Mouse (Mus musculus): ENCODE data around the gene Gcnt4. TPM values are rescaled to one million over a fixed set of nuclear protein-coding genes. Genes with fewer than 3 reads are reported as not detected.

Gene Gcnt4
- polyA plus RNA-seq, 1 experiment from 2014 or later, result 0.10 TPM

DNA sequence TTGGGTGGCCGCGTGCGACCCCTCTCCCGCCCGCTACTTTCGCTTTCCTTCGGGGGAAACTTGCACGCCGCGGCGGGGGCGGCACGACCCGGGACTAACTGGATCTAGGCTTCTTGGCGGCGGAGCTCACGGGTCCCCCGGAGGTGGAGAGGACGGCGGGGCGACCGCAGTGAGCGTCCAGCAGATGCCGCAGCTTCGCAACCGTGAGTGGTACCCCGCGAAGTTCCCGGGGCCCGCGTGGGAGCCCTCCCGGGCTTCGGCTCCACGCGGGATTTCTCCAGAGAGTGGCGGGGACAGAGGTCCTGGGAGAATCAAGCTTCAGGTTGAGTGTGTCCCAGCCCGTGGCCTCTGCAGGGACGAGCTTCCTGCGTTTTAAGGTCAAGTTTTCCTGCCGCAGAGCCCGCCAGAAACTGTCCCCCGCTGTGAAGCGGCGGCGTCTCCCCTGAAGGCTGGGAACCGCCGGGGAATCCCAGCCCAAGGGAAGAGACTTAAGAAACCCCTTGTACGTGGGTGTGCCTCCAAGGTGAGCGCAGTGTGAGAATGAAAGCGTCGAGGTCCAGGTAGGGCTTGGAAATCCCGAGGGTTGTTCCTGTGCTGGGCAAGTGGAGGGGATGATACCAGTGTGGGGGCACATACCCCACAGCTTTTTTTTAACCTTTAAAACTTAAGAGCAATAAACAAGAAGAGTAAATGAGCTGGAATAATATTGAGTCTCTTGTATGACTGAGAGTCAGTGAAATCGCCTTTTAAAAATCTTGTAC, 676 bp downstream of the Gcnt4 start:
- Histone ChIP-seq H3K36me3 (ENCODE audit: control insufficient read depth, insufficient read depth) (no peaks in the 10 kb centered on the region), H3K9me3 (ENCODE audit: control insufficient read depth, low read length) (no peaks in the 10 kb centered on the region), H3K9ac (replicated peaks; ENCODE audit: low read depth, low read length) (peak overlapping the region; percentile 63), H3K27ac (ENCODE audit: low read length) (no peak overlapping the region), H3K4me1 (replicated peaks; ENCODE audit: control insufficient read depth, insufficient read depth, low read length) (peaks cover 12% of the 10 kb centered on the region), H3K4me3 (replicated peaks; ENCODE audit: low read length) (peak overlapping the region; percentile 67), H3K27me3 (replicated peaks; ENCODE audit: control insufficient read depth, insufficient read depth, low read length) (peaks cover 21% of the 10 kb centered on the region), H3K4me2 (ENCODE audit: low read length) (peak overlapping the region; percentile 100)
- ATAC-seq, result peak; percentile 51
- WGBS, result 1% methylated on average over 53 of the region's 53 CpGs

- 48% methylated on average over 10 of the region's 10 CpGs for WGBS
- no peaks in the 10 kb centered on the region for H3K36me3 ChIP-seq (ENCODE audit: control insufficient read depth, insufficient read depth)
- H3K27ac ChIP-seq (ENCODE audit: low read length), result no peak overlapping the region
- peaks cover 12% of the 10 kb centered on the region for H3K4me1 ChIP-seq (replicated peaks; ENCODE audit: control insufficient read depth, insufficient read depth, low read length)
- ATAC-seq, result no peak
- no peak overlapping the region for H3K9ac ChIP-seq (replicated peaks; ENCODE audit: low read depth, low read length)
- H3K9me3 ChIP-seq (ENCODE audit: control insufficient read depth, low read length), result no peaks in the 10 kb centered on the region
- no peak overlapping the region for H3K4me2 ChIP-seq (ENCODE audit: low read length)
- H3K4me3 ChIP-seq (replicated peaks; ENCODE audit: low read length), result no peak overlapping the region
- H3K27me3 ChIP-seq (replicated peaks; ENCODE audit: control insufficient read depth, insufficient read depth, low read length), result peaks cover 21% of the 10 kb centered on the region
These were observed 1.7 kb downstream of the Gcnt4 start for GRCm38 (mm10) chr13:96925991-96926725.

- ATAC-seq, result no peak
- no peaks in the 10 kb centered on the region for H3K36me3 ChIP-seq (ENCODE audit: control insufficient read depth, insufficient read depth)
- H3K9ac ChIP-seq (replicated peaks; ENCODE audit: low read depth, low read length), result no peak overlapping the region
- H3K9me3 ChIP-seq (ENCODE audit: control insufficient read depth, low read length), result no peaks in the 10 kb centered on the region
- no peak overlapping the region for H3K4me3 ChIP-seq (replicated peaks; ENCODE audit: low read length)
- no peak overlapping the region for H3K4me2 ChIP-seq (ENCODE audit: low read length)
- peaks cover 21% of the 10 kb centered on the region for H3K27me3 ChIP-seq (replicated peaks; ENCODE audit: control insufficient read depth, insufficient read depth, low read length)
- peaks cover 12% of the 10 kb centered on the region for H3K4me1 ChIP-seq (replicated peaks; ENCODE audit: control insufficient read depth, insufficient read depth, low read length)
- no peak overlapping the region for H3K27ac ChIP-seq (ENCODE audit: low read length)
- 100% methylated on average over 1 of the region's 1 CpGs for WGBS
These were observed 3.3 kb downstream of the Gcnt4 start for GRCm38 (mm10) chr13:96927781-96928180.

DNA sequence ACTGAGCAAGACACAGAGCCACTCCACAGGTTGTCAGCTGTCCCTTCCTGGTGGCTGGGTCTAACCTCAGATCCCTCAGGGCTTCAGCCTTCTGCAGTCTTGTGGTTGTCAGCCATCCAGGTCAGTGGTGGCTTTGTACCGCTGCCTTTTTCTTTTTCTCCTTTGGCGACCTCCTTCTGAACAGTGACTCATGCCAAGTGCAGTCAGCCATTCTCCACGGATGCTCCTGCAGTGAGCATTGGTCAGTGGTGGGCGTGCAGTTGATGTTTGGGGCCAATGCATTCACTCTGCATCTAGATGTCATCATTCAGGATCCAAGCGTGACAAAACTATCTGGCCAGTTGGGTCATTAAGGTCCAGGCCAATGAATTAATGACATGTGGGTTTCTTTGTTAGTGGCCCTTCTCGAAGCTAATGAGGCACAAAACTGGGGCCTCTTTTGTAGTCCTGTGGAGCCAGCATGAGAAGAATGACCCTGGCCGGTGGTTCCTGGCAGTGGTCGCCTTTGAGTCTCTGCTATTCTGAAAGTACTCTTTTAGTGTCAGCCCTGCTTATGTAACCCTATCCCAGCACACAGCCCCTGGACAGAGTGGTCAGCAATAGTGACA, 4.0 kb downstream of the Gcnt4 start:
- Histone ChIP-seq H3K4me2 (ENCODE audit: low read length) (no peak overlapping the region), H3K4me1 (replicated peaks; ENCODE audit: control insufficient read depth, insufficient read depth, low read length) (peaks cover 15% of the 10 kb centered on the region), H3K27me3 (replicated peaks; ENCODE audit: control insufficient read depth, insufficient read depth, low read length) (peaks cover 21% of the 10 kb centered on the region), H3K4me3 (replicated peaks; ENCODE audit: low read length) (no peak overlapping the region), H3K36me3 (ENCODE audit: control insufficient read depth, insufficient read depth) (no peaks in the 10 kb centered on the region), H3K27ac (ENCODE audit: low read length) (no peak overlapping the region), H3K9ac (replicated peaks; ENCODE audit: low read depth, low read length) (no peak overlapping the region), H3K9me3 (ENCODE audit: control insufficient read depth, low read length) (no peaks in the 10 kb centered on the region)
- 14% methylated on average over 8 of the region's 8 CpGs for WGBS
- ATAC-seq, result no peak

GRCm38 (mm10) chr13:96932745-96933144, 8.3 kb downstream of the Gcnt4 start:
- H3K27me3 ChIP-seq (replicated peaks; ENCODE audit: control insufficient read depth, insufficient read depth, low read length), result no peaks in the 10 kb centered on the region
- H3K4me2 ChIP-seq (ENCODE audit: low read length), result no peak overlapping the region
- H3K27ac ChIP-seq (ENCODE audit: low read length), result no peak overlapping the region
- no peak overlapping the region for H3K9ac ChIP-seq (replicated peaks; ENCODE audit: low read depth, low read length)
- H3K9me3 ChIP-seq (ENCODE audit: control insufficient read depth, low read length), result no peaks in the 10 kb centered on the region
- 0 out of 2 replicates have a peak, but pooled peaks cover 3% of the 10 kb centered on the region for H3K4me1 ChIP-seq (replicated peaks; ENCODE audit: control insufficient read depth, insufficient read depth, low read length)
- no peaks in the 10 kb centered on the region for H3K36me3 ChIP-seq (ENCODE audit: control insufficient read depth, insufficient read depth)
- ATAC-seq, result no peak
- H3K4me3 ChIP-seq (replicated peaks; ENCODE audit: low read length), result no peak overlapping the region
- 78% methylated on average over 5 of the region's 5 CpGs for WGBS

GRCm38 (mm10) chr13:96933367-96933766, 8.9 kb downstream of the Gcnt4 start:
- Histone ChIP-seq H3K27ac (ENCODE audit: low read length) (no peak overlapping the region), H3K9me3 (ENCODE audit: control insufficient read depth, low read length) (no peaks in the 10 kb centered on the region), H3K4me1 (replicated peaks; ENCODE audit: control insufficient read depth, insufficient read depth, low read length) (0 out of 2 replicates have a peak, but pooled peaks cover 3% of the 10 kb centered on the region), H3K27me3 (replicated peaks; ENCODE audit: control insufficient read depth, insufficient read depth, low read length) (no peaks in the 10 kb centered on the region), H3K4me3 (replicated peaks; ENCODE audit: low read length) (no peak overlapping the region), H3K9ac (replicated peaks; ENCODE audit: low read depth, low read length) (no peak overlapping the region), H3K4me2 (ENCODE audit: low read length) (no peak overlapping the region), H3K36me3 (ENCODE audit: control insufficient read depth, insufficient read depth) (no peaks in the 10 kb centered on the region)
- 56% methylated on average over 8 of the region's 8 CpGs for WGBS
- no peak for ATAC-seq

- WGBS, result 65% methylated on average over 6 of the region's 6 CpGs
- no peak for ATAC-seq
These were observed 11.8 kb downstream of the Gcnt4 start for GRCm38 (mm10) chr13:96936173-96936777.

GRCm38 (mm10) chr13:96937059-96937558, 12.6 kb downstream of the Gcnt4 start:
- Histone ChIP-seq H3K27ac (ENCODE audit: low read length) (no peak overlapping the region), H3K4me2 (ENCODE audit: low read length) (no peak overlapping the region), H3K9ac (replicated peaks; ENCODE audit: low read depth, low read length) (no peak overlapping the region), H3K4me1 (replicated peaks; ENCODE audit: control insufficient read depth, insufficient read depth, low read length) (0 out of 2 replicates have a peak, but pooled peaks cover 3% of the 10 kb centered on the region), H3K9me3 (ENCODE audit: control insufficient read depth, low read length) (no peaks in the 10 kb centered on the region), H3K36me3 (ENCODE audit: control insufficient read depth, insufficient read depth) (no peaks in the 10 kb centered on the region), H3K27me3 (replicated peaks; ENCODE audit: control insufficient read depth, insufficient read depth, low read length) (no peaks in the 10 kb centered on the region), H3K4me3 (replicated peaks; ENCODE audit: low read length) (no peak overlapping the region)
- 72% methylated on average over 10 of the region's 10 CpGs for WGBS
- ATAC-seq, result no peak

More at GRCm38 (mm10) chr13:96936173-96936777, 11.8 kb downstream of the Gcnt4 start:
- Histone ChIP-seq H3K4me3 (replicated peaks; ENCODE audit: low read length) (no peak overlapping the region), H3K9ac (replicated peaks; ENCODE audit: low read depth, low read length) (no peak overlapping the region), H3K27ac (ENCODE audit: low read length) (no peak overlapping the region), H3K27me3 (replicated peaks; ENCODE audit: control insufficient read depth, insufficient read depth, low read length) (no peaks in the 10 kb centered on the region), H3K9me3 (ENCODE audit: control insufficient read depth, low read length) (no peaks in the 10 kb centered on the region), H3K36me3 (ENCODE audit: control insufficient read depth, insufficient read depth) (no peaks in the 10 kb centered on the region), H3K4me2 (ENCODE audit: low read length) (no peak overlapping the region), H3K4me1 (replicated peaks; ENCODE audit: control insufficient read depth, insufficient read depth, low read length) (0 out of 2 replicates have a peak, but pooled peaks cover 3% of the 10 kb centered on the region)

GRCm38 (mm10) chr13:96939680-96940079, 15.2 kb downstream of the Gcnt4 start:
- Histone ChIP-seq H3K36me3 (ENCODE audit: control insufficient read depth, insufficient read depth) (no peaks in the 10 kb centered on the region), H3K9ac (replicated peaks; ENCODE audit: low read depth, low read length) (no peak overlapping the region), H3K27ac (ENCODE audit: low read length) (no peak overlapping the region), H3K27me3 (replicated peaks; ENCODE audit: control insufficient read depth, insufficient read depth, low read length) (no peaks in the 10 kb centered on the region), H3K4me3 (replicated peaks; ENCODE audit: low read length) (no peak overlapping the region), H3K4me1 (replicated peaks; ENCODE audit: control insufficient read depth, insufficient read depth, low read length) (0 out of 2 replicates have a peak, but pooled peaks cover 4% of the 10 kb centered on the region), H3K4me2 (ENCODE audit: low read length) (no peak overlapping the region), H3K9me3 (ENCODE audit: control insufficient read depth, low read length) (no peaks in the 10 kb centered on the region)
- WGBS, result 86% methylated on average over 10 of the region's 10 CpGs
- no peak for ATAC-seq
